Comparison of ENCODE assay signal across 27 mouse cellular contexts in the genomic region with DNA sequence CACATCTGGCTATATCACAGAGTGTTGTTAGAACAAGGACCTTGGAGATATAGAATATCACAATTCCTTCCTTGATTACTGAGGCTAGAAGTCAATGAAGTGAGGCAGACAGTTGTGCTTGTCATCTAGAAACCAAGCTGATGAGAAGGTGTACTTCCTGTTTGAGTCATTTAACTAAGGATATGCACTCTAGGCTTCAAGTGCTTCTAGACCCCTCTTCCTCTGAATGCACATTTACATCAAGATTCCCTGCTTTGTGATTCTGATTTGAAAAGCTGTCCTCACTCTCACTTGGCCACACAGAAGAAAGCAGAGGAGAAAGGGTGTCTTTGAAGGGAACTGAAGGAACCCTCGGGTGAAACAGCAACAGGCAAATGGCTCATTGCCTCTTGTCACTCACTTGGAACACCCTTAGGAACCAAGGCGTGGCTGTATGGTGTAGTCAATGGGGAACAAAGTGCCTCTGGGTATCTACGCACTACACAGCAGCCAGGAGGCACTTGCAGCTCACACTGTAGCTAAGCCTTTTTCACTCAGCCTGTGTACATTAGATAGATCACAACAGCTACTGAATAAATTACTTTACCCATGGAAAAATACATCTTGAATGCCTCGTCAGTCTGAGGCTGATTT.
A peak's percentile ranks its signal among the peaks of the same experiment; 100 is the strongest.
DNase-seq lines count a peak whose midpoint lies in the region; TF ChIP-seq lines count a peak whose summit lies in the region.
"Had no signal": no experiment of that assay in that cellular context is flagged by ENCODE, and none has a peak within 500 bp of the region (broad histone marks: within the 10 kb centered on the region; RNA-seq: fewer than 3 reads in every experiment).

No protein-coding gene starts in this region.

- no peaks in the 10 kb centered on the region for H3K79me2 ChIP-seq in myocyte (ENCODE audit: control insufficient read depth, insufficient read depth)

- H3K4me3 ChIP-seq in myocyte: no peak overlapping the region
- H3K4me3 ChIP-seq: embryonic facial prominence, embryonic 13.5 days; erythroblast, embryonic 14.5 days; forebrain, embryonic 12.5 days; gastrocnemius, adult 2 months; heart, embryonic 10.5 days; hindbrain, embryonic 15.5 days; limb, embryonic 12.5 days; midbrain, embryonic 12.5 days; neural tube, embryonic 13.5 days had no signal

- H3K27me3 ChIP-seq in myocyte (ENCODE audit: control insufficient read depth, insufficient read depth, insufficient read length): no peaks in the 10 kb centered on the region
- H3K27me3 ChIP-seq: embryonic facial prominence, embryonic 13.5 days; forebrain, embryonic 12.5 days; hindbrain, embryonic 15.5 days; limb, embryonic 12.5 days; midbrain, embryonic 12.5 days; neural tube, embryonic 13.5 days had no signal

- no peak overlapping the region for H3ac ChIP-seq in myocyte (ENCODE audit: control insufficient read depth, insufficient read length)

- H3K36me3 ChIP-seq in myocyte (ENCODE audit: control insufficient read depth, insufficient read depth): peaks cover 5% of the 10 kb centered on the region
- H3K36me3 ChIP-seq: embryonic facial prominence, embryonic 13.5 days; forebrain, embryonic 12.5 days; heart, embryonic 10.5 days; hindbrain, embryonic 15.5 days; limb, embryonic 12.5 days; midbrain, embryonic 12.5 days; neural tube, embryonic 13.5 days had no signal

- DNase-seq in A20 (ENCODE audit: low read depth, low spot score) (peak; percentile 47), ES-CJ7 (ENCODE audit: low read depth, low spot score) (peak; percentile 76)
- peak; percentile 26 for DNase-seq in induced T-regulatory cell, adult 2 months (ENCODE audit: low read depth)
- no peak for DNase-seq in adrenal gland, postnatal 10 days
- DNase-seq in adrenal gland, adult 8-10 months: no peak
- DNase-seq in adrenal gland, postnatal 36 days: no peak
- DNase-seq: adrenal gland, postnatal 25 days; cerebellum, adult 11 months; cerebellum, postnatal 25 days; gastrocnemius, adult 2 months; kidney, adult 11 months; kidney, postnatal 10 days; layer of hippocampus, postnatal 36 days; liver, postnatal 0 days; lung, postnatal 10 days; right cerebral cortex, postnatal 4 days; thymus, adult 2 months had no signal

- no peak for TF ChIP-seq POLR2A in myocyte (IDR thresholded peaks at IDR 0.05; ENCODE audit: insufficient read length, low read depth)

- no peak overlapping the region for H3K4me2 ChIP-seq in myocyte (ENCODE audit: low read depth)
- H3K4me2 ChIP-seq: embryonic facial prominence, embryonic 13.5 days; forebrain, embryonic 12.5 days; hindbrain, embryonic 15.5 days; limb, embryonic 12.5 days; liver, embryonic 11.5 days; midbrain, embryonic 12.5 days; neural tube, embryonic 13.5 days had no signal

TF ChIP-seq in myocyte, 11 proteins besides CTCF, POLR2A, EP300 and RAD21:
- TF ChIP-seq POLR2AphosphoS2 (IDR thresholded peaks at IDR 0.05; ENCODE audit: insufficient read length, low read depth) (peak; percentile 8), MYOG (IDR thresholded peaks at IDR 0.05; ENCODE audit: control insufficient read depth in 1 of 3, insufficient read depth in 1 of 3, insufficient read length in 2 of 3, low read depth in 2 of 3) (no peak), TCF12 (IDR thresholded peaks at IDR 0.05; ENCODE audit: insufficient read depth, poor library complexity, severe bottlenecking) (no peak)

Comparison
In these comparisons a context has a peak if more than half of its experiments do, and no peak if none do; other contexts are left out.
1. DNase-seq: peak in A20 (single experiment), ES-CJ7 (single experiment) and induced T-regulatory cell, adult 2 months (single experiment); none in adrenal gland, postnatal 10 days (single experiment), adrenal gland, adult 8-10 months (single experiment) and adrenal gland, postnatal 36 days (0 of 2).